ENCODE assay signal across 27 mouse cellular contexts in genomic region chr9:13933404-13933803, GRCm38 (mm10).
DNase-seq lines count a peak whose midpoint lies in the region; ATAC-seq and TF ChIP-seq lines count a peak whose summit lies in the region.
"Had no signal": no experiment of that assay in that cellular context is flagged by ENCODE, and none has a peak within 500 bp of the region (broad histone marks: within the 10 kb centered on the region; RNA-seq: fewer than 3 reads in every experiment).

No protein-coding gene starts in this region.

- H3K9me3 ChIP-seq in intestine, embryonic 15.5 days: no peaks in the 10 kb centered on the region
- no peaks in the 10 kb centered on the region for H3K9me3 ChIP-seq in intestine, postnatal 0 days (ENCODE audit: control insufficient read depth)
- H3K9me3 ChIP-seq in liver, embryonic 16.5 days (replicated peaks; ENCODE audit: control insufficient read depth, low read length): no peaks in the 10 kb centered on the region
- no peaks in the 10 kb centered on the region for H3K9me3 ChIP-seq in liver, embryonic 11.5 days (ENCODE audit: control insufficient read depth, low read length)
- H3K9me3 ChIP-seq in hindbrain, embryonic 12.5 days (replicated peaks): no peaks in the 10 kb centered on the region; the same call in 1 of the 2 replicates
- H3K9me3 ChIP-seq: embryonic facial prominence, embryonic 15.5 days; hindbrain, embryonic 15.5 days had no signal

- H3K27me3 ChIP-seq in intestine, embryonic 15.5 days (replicated peaks): no peaks in the 10 kb centered on the region
- H3K27me3 ChIP-seq in intestine, postnatal 0 days (replicated peaks; ENCODE audit: control insufficient read depth, insufficient read depth, low read length): no peaks in the 10 kb centered on the region
- no peaks in the 10 kb centered on the region for H3K27me3 ChIP-seq in liver, embryonic 16.5 days (ENCODE audit: control insufficient read depth, insufficient read depth, low read depth, low read length)
- no peaks in the 10 kb centered on the region for H3K27me3 ChIP-seq in liver, embryonic 11.5 days (replicated peaks; ENCODE audit: control insufficient read depth, insufficient read depth, low read length)
- no peaks in the 10 kb centered on the region for H3K27me3 ChIP-seq in hindbrain, embryonic 12.5 days
- H3K27me3 ChIP-seq: embryonic facial prominence, embryonic 12.5 days; embryonic facial prominence, embryonic 15.5 days; hindbrain, embryonic 15.5 days had no signal

- no peak overlapping the region for H3K4me2 ChIP-seq in intestine, embryonic 15.5 days (replicated peaks)
- H3K4me2 ChIP-seq in intestine, postnatal 0 days (replicated peaks; ENCODE audit: low read depth): no peak overlapping the region
- no peak overlapping the region for H3K4me2 ChIP-seq in liver, embryonic 16.5 days (ENCODE audit: low read depth, low read length)
- H3K4me2 ChIP-seq in liver, embryonic 11.5 days: no peak overlapping the region
- H3K4me2 ChIP-seq in hindbrain, embryonic 12.5 days (replicated peaks): no peak overlapping the region
- H3K4me2 ChIP-seq: embryonic facial prominence, embryonic 12.5 days; embryonic facial prominence, embryonic 15.5 days; heart, embryonic 13.5 days; hindbrain, embryonic 15.5 days had no signal

- no peak overlapping the region for H3K27ac ChIP-seq in intestine, embryonic 15.5 days
- no peak overlapping the region for H3K27ac ChIP-seq in intestine, postnatal 0 days (ENCODE audit: low read depth, low read length)
- H3K27ac ChIP-seq in liver, embryonic 16.5 days (ENCODE audit: low read length): no peak overlapping the region
- no peak overlapping the region for H3K27ac ChIP-seq in liver, embryonic 11.5 days (ENCODE audit: low read depth, low read length)
- H3K27ac ChIP-seq in hindbrain, embryonic 12.5 days: no peak overlapping the region
- H3K27ac ChIP-seq: embryonic facial prominence, embryonic 12.5 days; embryonic facial prominence, embryonic 15.5 days; gastrocnemius, adult 2 months; heart, embryonic 13.5 days; hindbrain, embryonic 15.5 days had no signal

- no peak for DNase-seq in liver, embryonic 11.5 days (ENCODE audit: low spot score)
- DNase-seq in c-Kit-positive CD71-positive TER-119-negative erythroid progenitor cells, embryonic 14.5 days (ENCODE audit: low read depth): peak; percentile 4
- DNase-seq in layer of hippocampus, postnatal 14 days (ENCODE audit: low spot score in 2 of 2): no peak
- DNase-seq: adrenal gland, adult 8-10 months; adrenal gland, postnatal 25 days; B cell, adult 2 months; cerebellum, adult 11 months; cerebellum, adult 2 months; cerebellum, adult 9-11 months; cerebellum, postnatal 25 days; forebrain, postnatal 0 days; gastrocnemius, adult 2 months; gastrocnemius, postnatal 14 days; heart, adult 18-20 months; heart, postnatal 14 days; heart, postnatal 4 days had no signal

- no peak overlapping the region for H3K4me3 ChIP-seq in intestine, embryonic 15.5 days (replicated peaks)
- H3K4me3 ChIP-seq in intestine, postnatal 0 days (ENCODE audit: low read depth, low read length): no peak overlapping the region
- no peak overlapping the region for H3K4me3 ChIP-seq in liver, embryonic 16.5 days (ENCODE audit: low read depth, low read length)
- H3K4me3 ChIP-seq in liver, embryonic 11.5 days (ENCODE audit: low read depth, low read length): no peak overlapping the region
- no peak overlapping the region for H3K4me3 ChIP-seq in hindbrain, embryonic 12.5 days
- H3K4me3 ChIP-seq: embryonic facial prominence, embryonic 12.5 days; embryonic facial prominence, embryonic 15.5 days; gastrocnemius, adult 2 months; heart, embryonic 13.5 days; hindbrain, embryonic 15.5 days had no signal

- H3K4me1 ChIP-seq in intestine, embryonic 15.5 days (replicated peaks): no peaks in the 10 kb centered on the region
- H3K4me1 ChIP-seq in intestine, postnatal 0 days (replicated peaks; ENCODE audit: control insufficient read depth, insufficient read depth, low read length): no peaks in the 10 kb centered on the region
- H3K4me1 ChIP-seq in liver, embryonic 16.5 days (ENCODE audit: control insufficient read depth, low read depth, low read length): no peaks in the 10 kb centered on the region
- no peaks in the 10 kb centered on the region for H3K4me1 ChIP-seq in liver, embryonic 11.5 days (replicated peaks; ENCODE audit: control insufficient read depth, insufficient read depth, low read length)
- 0 out of 2 replicates have a peak, but pooled peaks cover 4% of the 10 kb centered on the region for H3K4me1 ChIP-seq in hindbrain, embryonic 12.5 days
- H3K4me1 ChIP-seq: hindbrain, embryonic 15.5 days had no signal

- 45% methylated on average over 6 of the region's 6 CpGs for WGBS in intestine, embryonic 15.5 days
- WGBS in intestine, postnatal 0 days: 30% methylated on average over 6 of the region's 6 CpGs
- 26% methylated on average over 6 of the region's 6 CpGs for WGBS in liver, embryonic 16.5 days (ENCODE audit: insufficient replicate concordance)
- 43% methylated on average over 6 of the region's 6 CpGs for WGBS in liver, embryonic 11.5 days
- WGBS in hindbrain, embryonic 12.5 days: 76% methylated on average over 6 of the region's 6 CpGs

- TF ChIP-seq CTCF in intestine, postnatal 0 days (IDR thresholded peaks at IDR 0.05; ENCODE audit: low read depth): no peak

- 0 out of 2 replicates have a peak, but pooled peaks have one; percentile 41 for ATAC-seq in intestine, embryonic 15.5 days
- ATAC-seq in intestine, postnatal 0 days: no peak
- peak; percentile 64 for ATAC-seq in liver, embryonic 16.5 days (ENCODE audit: low read depth)
- no peak for ATAC-seq in liver, embryonic 11.5 days (replicated peaks; ENCODE audit: low FRiP score)
- ATAC-seq in megakaryocyte progenitor cell, adult 5-6 weeks (replicated peaks; ENCODE audit: poor library complexity): peak; percentile 42; the same call in 1 of the 2 replicates
- no peak for ATAC-seq in hindbrain, embryonic 12.5 days (ENCODE audit: low FRiP score)
- ATAC-seq: activated CD4-positive, CD25-positive, alpha-beta regulatory T cell, adult 4 months; forebrain, embryonic 14.5 days; forebrain, postnatal 0 days had no signal

- no peak overlapping the region for H3K9ac ChIP-seq in intestine, embryonic 15.5 days
- no peak overlapping the region for H3K9ac ChIP-seq in intestine, postnatal 0 days (ENCODE audit: low read depth, low read length)
- no peak overlapping the region for H3K9ac ChIP-seq in liver, embryonic 16.5 days (ENCODE audit: low read depth, low read length)
- no peak overlapping the region for H3K9ac ChIP-seq in liver, embryonic 11.5 days (ENCODE audit: low read depth, low read length)
- no peak overlapping the region for H3K9ac ChIP-seq in hindbrain, embryonic 12.5 days
- H3K9ac ChIP-seq: embryonic facial prominence, embryonic 12.5 days; embryonic facial prominence, embryonic 15.5 days; forebrain, postnatal 0 days; heart, embryonic 13.5 days; hindbrain, embryonic 15.5 days had no signal

- H3K36me3 ChIP-seq in intestine, embryonic 15.5 days: no peaks in the 10 kb centered on the region
- no peaks in the 10 kb centered on the region for H3K36me3 ChIP-seq in intestine, postnatal 0 days (ENCODE audit: control insufficient read depth, insufficient read depth)
- H3K36me3 ChIP-seq in liver, embryonic 16.5 days (ENCODE audit: control insufficient read depth, insufficient read depth): no peaks in the 10 kb centered on the region
- H3K36me3 ChIP-seq in liver, embryonic 11.5 days (ENCODE audit: control insufficient read depth, insufficient read depth, low read length): no peaks in the 10 kb centered on the region
- no peaks in the 10 kb centered on the region for H3K36me3 ChIP-seq in hindbrain, embryonic 12.5 days
- H3K36me3 ChIP-seq: embryonic facial prominence, embryonic 12.5 days; embryonic facial prominence, embryonic 15.5 days; heart, embryonic 13.5 days; hindbrain, embryonic 15.5 days had no signal

Comparison
In these comparisons a context has a peak if more than half of its experiments do, and no peak if none do; other contexts are left out.
1. ATAC-seq: peak in intestine, embryonic 15.5 days (single experiment), liver, embryonic 16.5 days (single experiment) and megakaryocyte progenitor cell, adult 5-6 weeks (single experiment); none in intestine, postnatal 0 days (single experiment), liver, embryonic 11.5 days (single experiment) and hindbrain, embryonic 12.5 days (single experiment).